Mouse (Mus musculus) ES-Bruce4 (cell line): ENCODE measurements around the gene Cdsn. TPM values are rescaled to one million over a fixed set of nuclear protein-coding genes. Genes with fewer than 3 reads are reported as not detected.

Source experiments
- H3K27ac ChIP-seq: 2 replicates; pipeline ENCODE4 v1.5.1; 2012; ENCODE audit warnings: low read length, inconsistent platforms; ENCODE audit not compliant: insufficient read depth
- H3K27me3 ChIP-seq: 2 replicates; pipeline ENCODE4 v1.6.1; 2012; ENCODE audit warnings: mild to moderate bottlenecking, low read length, inconsistent platforms; ENCODE audit not compliant: control insufficient read depth, poor library complexity, insufficient read depth, severe bottlenecking
- H3K36me3 ChIP-seq: 2 replicates; pipeline ENCODE4 v1.6.1; 2012; ENCODE audit warnings: inconsistent platforms, mild to moderate bottlenecking, low read length, moderate library complexity; ENCODE audit not compliant: control insufficient read depth, poor library complexity, insufficient read depth, severe bottlenecking
- H3K4me1 ChIP-seq: one replicate; pipeline ENCODE4 v1.8.1; 2011; ENCODE audit warnings: low read length; ENCODE audit not compliant: control insufficient read depth, insufficient read depth
- H3K4me3 ChIP-seq: 2 replicates; pipeline ENCODE4 v1.5.1; 2011; ENCODE audit warnings: low read depth, mild to moderate bottlenecking, low read length
- H3K9ac ChIP-seq: 2 replicates; pipeline ENCODE4 v1.6.1; 2012; ENCODE audit warnings: low read depth, mild to moderate bottlenecking, inconsistent platforms; ENCODE audit not compliant: poor library complexity, severe bottlenecking
- H3K9me3 ChIP-seq: replicated peaks from 2 replicates; pipeline ENCODE4 v1.6.1; 2012; ENCODE audit warnings: mild to moderate bottlenecking, low read length, inconsistent platforms; ENCODE audit not compliant: control insufficient read depth, poor library complexity, insufficient read depth, severe bottlenecking
- CTCF ChIP-seq: IDR thresholded peaks from one replicate; pipeline ENCODE4 v1.8.1; 2011; ENCODE audit warnings: low read depth, low read length
- EP300 ChIP-seq: IDR thresholded peaks from 2 replicates; pipeline ENCODE4 v1.6.1; 2011; ENCODE audit warnings: low read depth, low read length; ENCODE audit not compliant: insufficient read depth
- POLR2A ChIP-seq: IDR thresholded peaks from one replicate; pipeline ENCODE4 v1.8.1; 2011; ENCODE audit warnings: low read length; ENCODE audit not compliant: insufficient read depth
- polyA plus RNA-seq: library from polyadenylated mRNA; stranded (reverse); fragments of >200 nt; gene quantifications from 2 replicates; pipeline ENCODE4 v1.2.4, GENCODE M21; 2011; ENCODE audit warnings: low read depth; ENCODE audit not compliant: missing spikeins, insufficient read depth, insufficient read length

The Cdsn gene
- polyA plus RNA-seq, result 0.33 TPM in 1 of 2 replicates, not detected in the other

DNA sequence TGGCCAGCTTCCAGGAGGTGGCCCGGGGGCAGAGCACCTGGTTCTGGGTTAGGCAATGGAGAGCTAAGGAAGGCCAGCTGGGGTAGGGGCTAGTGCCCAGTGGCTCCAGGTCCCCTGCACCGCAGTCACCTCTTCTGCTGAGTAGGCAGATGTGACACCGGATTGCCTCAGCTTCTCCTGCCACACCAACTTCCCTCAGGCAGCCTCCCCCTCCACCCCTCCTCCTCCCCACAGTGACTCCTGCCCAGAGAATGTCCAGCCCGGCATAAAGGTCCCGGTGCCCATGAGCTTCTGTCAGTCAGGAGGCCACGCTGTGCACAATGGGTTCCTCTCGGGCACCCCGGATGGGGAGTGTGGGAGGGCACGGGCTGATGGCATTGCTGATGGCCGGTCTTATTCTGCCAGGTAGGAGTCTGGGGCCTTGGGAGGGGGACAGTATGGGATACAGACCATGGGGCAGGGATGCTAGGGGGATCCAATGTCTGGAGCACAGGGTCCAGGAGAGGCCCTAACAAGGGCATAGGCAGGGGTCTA, at the start of gene Cdsn:
Gene Cdsn, plus strand, starts transcription at position 248 of the 534 bp plus-strand sequence.
- Histone ChIP-seq H3K4me3 (no peak within 1 kb of the TSS), H3K27ac (no peak within 1 kb of the TSS), H3K27me3 (no peaks in the 10 kb centered on the region), H3K9me3 (no peaks in the 10 kb centered on the region), H3K36me3 (no peaks in the 10 kb centered on the region), H3K9ac (no peak within 1 kb of the TSS), H3K4me1 (peaks cover 13% of the 10 kb centered on the region)
- TF ChIP-seq CTCF (no peak), POLR2A (no peak), EP300 (no peak)

DNA sequence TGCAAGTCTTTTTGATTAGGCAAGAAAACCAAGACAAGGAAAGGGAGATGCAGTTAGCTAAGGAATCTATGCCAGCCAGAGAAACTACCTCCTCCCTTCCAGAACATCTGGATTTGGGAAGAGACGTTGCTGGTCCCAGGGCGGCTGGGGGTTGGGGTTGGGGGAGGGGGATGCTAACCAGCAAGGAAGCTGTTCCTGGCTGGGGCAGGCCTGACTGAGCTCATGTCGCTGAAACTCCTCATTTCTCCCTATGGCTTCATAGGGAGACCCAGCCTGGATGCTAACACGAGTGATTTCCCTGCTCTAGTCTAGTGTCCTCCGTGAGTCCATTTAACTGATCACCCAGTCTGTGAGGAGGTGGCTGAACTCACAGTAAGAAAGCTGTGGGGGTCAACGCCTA, 49.7 kb upstream of the Cdsn start:
- Histone ChIP-seq H3K27me3 (no peaks in the 10 kb centered on the region), H3K4me3 (peak overlapping the region; percentile 5; the same call in 1 of the 2 replicates), H3K36me3 (no peaks in the 10 kb centered on the region), H3K27ac (peak overlapping the region; percentile 95), H3K9ac (peak overlapping the region; percentile 27), H3K4me1 (peaks cover 8% of the 10 kb centered on the region), H3K9me3 (no peaks in the 10 kb centered on the region)
- TF ChIP-seq EP300 (peak; percentile 54; the same call in 1 of the 2 replicates), CTCF (no peak)

DNA sequence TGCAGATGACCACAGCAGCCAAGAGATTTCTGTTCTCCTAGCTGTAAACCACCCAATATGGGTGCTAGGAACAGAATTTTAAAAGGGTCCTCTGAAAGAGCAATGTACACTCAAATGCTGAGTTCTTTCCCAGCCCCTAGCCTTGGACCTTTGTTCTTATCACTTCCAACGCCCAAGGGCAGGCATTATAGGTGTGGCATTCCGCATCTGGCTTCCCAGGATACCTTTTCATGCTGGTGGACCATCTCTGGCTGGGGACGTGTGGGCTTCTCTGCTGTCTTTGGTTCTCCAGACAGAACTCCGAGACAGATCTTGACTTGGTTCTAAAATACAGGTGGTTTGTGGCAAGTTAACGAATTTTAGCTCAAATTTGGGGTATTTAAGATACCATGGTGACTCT, 49.2 kb upstream of the Cdsn start:
- no peaks in the 10 kb centered on the region for H3K9me3 ChIP-seq
- H3K36me3 ChIP-seq, result no peaks in the 10 kb centered on the region
- H3K27ac ChIP-seq, result peak overlapping the region; percentile 95
- peak; percentile 95 for TF ChIP-seq EP300
- TF ChIP-seq CTCF, result no peak
- H3K4me1 ChIP-seq, result peaks cover 8% of the 10 kb centered on the region
- no peak overlapping the region for H3K4me3 ChIP-seq
- no peaks in the 10 kb centered on the region for H3K27me3 ChIP-seq
- H3K9ac ChIP-seq, result peak overlapping the region; percentile 27; the same call in 1 of the 2 replicates

DNA sequence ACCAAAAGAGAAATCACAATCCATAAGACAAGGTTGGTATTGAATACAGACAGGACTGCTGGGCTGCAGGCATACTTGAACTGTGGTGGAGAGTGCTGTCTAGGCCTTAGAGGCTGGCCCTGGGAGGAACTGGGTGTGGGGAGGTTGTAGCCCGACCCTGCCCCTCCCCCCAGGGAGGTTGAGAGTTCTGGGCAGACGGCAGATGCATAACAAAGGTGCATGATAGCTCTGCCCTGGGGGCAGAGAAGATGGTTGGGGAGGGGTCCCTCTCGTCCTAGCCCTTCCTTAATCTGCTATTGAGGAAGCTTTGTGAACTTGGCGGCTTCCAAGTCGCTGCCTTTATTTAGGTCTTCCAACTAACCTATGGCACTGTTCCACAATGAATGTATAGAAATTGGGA, 48.1 kb upstream of the Cdsn start:
- Histone ChIP-seq H3K27ac (peak overlapping the region; percentile 99), H3K4me1 (peaks cover 6% of the 10 kb centered on the region), H3K9ac (peak overlapping the region; percentile 75), H3K4me3 (peak overlapping the region; percentile 7; the same call in 1 of the 2 replicates), H3K36me3 (peaks cover 3% of the 10 kb centered on the region; the same call in 1 of the 2 replicates), H3K27me3 (no peaks in the 10 kb centered on the region), H3K9me3 (no peaks in the 10 kb centered on the region)
- TF ChIP-seq POLR2A (peak; percentile 37), CTCF (no peak), EP300 (peak; percentile 100)

- H3K27me3 ChIP-seq, result no peaks in the 10 kb centered on the region
- no peaks in the 10 kb centered on the region for H3K9me3 ChIP-seq
- H3K4me1 ChIP-seq, result peaks cover 6% of the 10 kb centered on the region
- TF ChIP-seq EP300 (peak; percentile 95), CTCF (no peak)
- H3K4me3 ChIP-seq, result peak overlapping the region; percentile 97
- peak overlapping the region; percentile 75 for H3K9ac ChIP-seq
- H3K27ac ChIP-seq, result peak overlapping the region; percentile 99
- peaks cover 5% of the 10 kb centered on the region; the same call in 1 of the 2 replicates for H3K36me3 ChIP-seq
Measured at GRCm38 (mm10) chr17:35504628-35505481, 47.1 kb upstream of the Cdsn start.

GRCm38 (mm10) chr17:35505776-35506175, 46.2 kb upstream of the Cdsn start, which contains the start of gene Pou5f1:
Gene Pou5f1, plus strand, starts transcription at chr17:35506018.
- peaks cover 4% of the 10 kb centered on the region for H3K4me1 ChIP-seq
- TF ChIP-seq CTCF, result no peak
- peak; percentile 86; the same call in 1 of the 2 replicates for TF ChIP-seq EP300
- peak; percentile 48 for TF ChIP-seq POLR2A
- peak within 1 kb of the TSS; percentile 97 for H3K4me3 ChIP-seq
- H3K27ac ChIP-seq, result peak within 1 kb of the TSS; percentile 99
- H3K36me3 ChIP-seq, result peaks cover 7% of the 10 kb centered on the region
- H3K9ac ChIP-seq, result peak within 1 kb of the TSS; percentile 75
- H3K27me3 ChIP-seq, result no peaks in the 10 kb centered on the region
- H3K9me3 ChIP-seq, result no peaks in the 10 kb centered on the region
